Mouse (Mus musculus): Measurements from ENCODE around the gene Hoxb3. TPM values are rescaled to one million over a fixed set of nuclear protein-coding genes. Genes with fewer than 3 reads are reported as not detected.

Gene Hoxb3
- polyA plus RNA-seq, 1 experiment from 2014 or later, result 1.3 TPM

- DNase-seq (ENCODE audit: low spot score) (no peak), ATAC-seq (replicated peaks; ENCODE audit: low FRiP score) (no peak)
- Histone ChIP-seq H3K27ac (ENCODE audit: low read depth, low read length) (peak overlapping the region; percentile 83), H3K4me2 (peak overlapping the region; percentile 69), H3K36me3 (ENCODE audit: control insufficient read depth, insufficient read depth, low read length) (no peaks in the 10 kb centered on the region), H3K27me3 (replicated peaks; ENCODE audit: control insufficient read depth, insufficient read depth, low read length) (peaks cover 96% of the 10 kb centered on the region), H3K4me1 (replicated peaks; ENCODE audit: control insufficient read depth, insufficient read depth, low read length) (0 out of 2 replicates have a peak, but pooled peaks cover under 1% of the 10 kb centered on the region), H3K4me3 (ENCODE audit: low read depth, low read length) (peak overlapping the region; percentile 51), H3K9ac (ENCODE audit: low read depth, low read length) (peak overlapping the region; percentile 67), H3K9me3 (ENCODE audit: control insufficient read depth, low read length) (no peaks in the 10 kb centered on the region)
- under 1% methylated on average over 28 of the region's 34 CpGs for WGBS
These were observed 3.8 kb upstream of the Hoxb3 start for GRCm38 (mm10) chr11:96319071-96319902.

GRCm38 (mm10) chr11:96319910-96320309 is 3.2 kb upstream of the Hoxb3 start:
- WGBS, result under 1% methylated on average over 29 of the region's 29 CpGs
- H3K4me1 ChIP-seq (replicated peaks; ENCODE audit: control insufficient read depth, insufficient read depth, low read length), result no peaks in the 10 kb centered on the region; the same call in 1 of the 2 replicates
- no peaks in the 10 kb centered on the region for H3K36me3 ChIP-seq (ENCODE audit: control insufficient read depth, insufficient read depth, low read length)
- peak overlapping the region; percentile 69 for H3K4me2 ChIP-seq
- peaks cover 96% of the 10 kb centered on the region for H3K27me3 ChIP-seq (replicated peaks; ENCODE audit: control insufficient read depth, insufficient read depth, low read length)
- H3K9me3 ChIP-seq (ENCODE audit: control insufficient read depth, low read length), result no peaks in the 10 kb centered on the region
- H3K4me3 ChIP-seq (ENCODE audit: low read depth, low read length), result peak overlapping the region; percentile 51
- H3K9ac ChIP-seq (ENCODE audit: low read depth, low read length), result peak overlapping the region; percentile 64
- ATAC-seq (replicated peaks; ENCODE audit: low FRiP score) (no peak), DNase-seq (ENCODE audit: low spot score) (no peak)
- peak overlapping the region; percentile 83 for H3K27ac ChIP-seq (ENCODE audit: low read depth, low read length)

- Histone ChIP-seq H3K36me3 (ENCODE audit: control insufficient read depth, insufficient read depth, low read length) (no peaks in the 10 kb centered on the region), H3K4me2 (peak overlapping the region; percentile 69), H3K4me3 (ENCODE audit: low read depth, low read length) (peak overlapping the region; percentile 51), H3K4me1 (replicated peaks; ENCODE audit: control insufficient read depth, insufficient read depth, low read length) (no peaks in the 10 kb centered on the region; the same call in 1 of the 2 replicates), H3K9ac (ENCODE audit: low read depth, low read length) (peak overlapping the region; percentile 62), H3K27ac (ENCODE audit: low read depth, low read length) (peak overlapping the region; percentile 83), H3K9me3 (ENCODE audit: control insufficient read depth, low read length) (no peaks in the 10 kb centered on the region), H3K27me3 (replicated peaks; ENCODE audit: control insufficient read depth, insufficient read depth, low read length) (peaks cover 96% of the 10 kb centered on the region)
- ATAC-seq (replicated peaks; ENCODE audit: low FRiP score) (no peak), DNase-seq (ENCODE audit: low spot score) (no peak)
- 15% methylated on average over 17 of the region's 17 CpGs for WGBS
These were observed 2.4 kb upstream of the Hoxb3 start for GRCm38 (mm10) chr11:96320688-96321087.

- Histone ChIP-seq H3K9me3 (ENCODE audit: control insufficient read depth, low read length) (no peaks in the 10 kb centered on the region), H3K9ac (ENCODE audit: low read depth, low read length) (peak overlapping the region; percentile 37; the same call in 1 of the 2 replicates), H3K4me3 (ENCODE audit: low read depth, low read length) (0 out of 2 replicates have a peak overlapping the region, but pooled peaks have one; percentile 5), H3K4me1 (replicated peaks; ENCODE audit: control insufficient read depth, insufficient read depth, low read length) (peaks cover 4% of the 10 kb centered on the region; the same call in 1 of the 2 replicates), H3K27me3 (replicated peaks; ENCODE audit: control insufficient read depth, insufficient read depth, low read length) (peaks cover 96% of the 10 kb centered on the region), H3K4me2 (peak overlapping the region; percentile 52), H3K27ac (ENCODE audit: low read depth, low read length) (peak overlapping the region; percentile 24; the same call in 1 of the 2 replicates), H3K36me3 (ENCODE audit: control insufficient read depth, insufficient read depth, low read length) (no peaks in the 10 kb centered on the region)
- ATAC-seq (replicated peaks; ENCODE audit: low FRiP score) (no peak), DNase-seq (ENCODE audit: low spot score) (no peak)
- WGBS, result 45% methylated on average over 5 of the region's 5 CpGs
These were observed 1.3 kb upstream of the Hoxb3 start for GRCm38 (mm10) chr11:96321846-96322245.

GRCm38 (mm10) chr11:96322738-96323137 is 388 bp upstream of the Hoxb3 start:
- H3K4me1 ChIP-seq (replicated peaks; ENCODE audit: control insufficient read depth, insufficient read depth, low read length), result peaks cover 4% of the 10 kb centered on the region; the same call in 1 of the 2 replicates
- WGBS, result 30% methylated on average over 6 of the region's 6 CpGs
- no peaks in the 10 kb centered on the region for H3K9me3 ChIP-seq (ENCODE audit: control insufficient read depth, low read length)
- H3K36me3 ChIP-seq (ENCODE audit: control insufficient read depth, insufficient read depth, low read length), result no peaks in the 10 kb centered on the region
- DNase-seq (ENCODE audit: low spot score), result no peak
- peak overlapping the region; percentile 52 for H3K4me2 ChIP-seq
- H3K27ac ChIP-seq (ENCODE audit: low read depth, low read length), result peak overlapping the region; percentile 36; the same call in 1 of the 2 replicates
- H3K4me3 ChIP-seq (ENCODE audit: low read depth, low read length), result 0 out of 2 replicates have a peak overlapping the region, but pooled peaks have one; percentile 11
- peaks cover 96% of the 10 kb centered on the region for H3K27me3 ChIP-seq (replicated peaks; ENCODE audit: control insufficient read depth, insufficient read depth, low read length)
- ATAC-seq (replicated peaks; ENCODE audit: low FRiP score), result no peak
- 0 out of 2 replicates have a peak overlapping the region, but pooled peaks have one; percentile 41 for H3K9ac ChIP-seq (ENCODE audit: low read depth, low read length)

- 10% methylated on average over 5 of the region's 5 CpGs for WGBS
These were observed 999 bp downstream of the Hoxb3 start for GRCm38 (mm10) chr11:96324125-96324524.

GRCm38 (mm10) chr11:96324965-96325364 is 1.8 kb downstream of the Hoxb3 start:
- H3K4me1 ChIP-seq (replicated peaks; ENCODE audit: control insufficient read depth, insufficient read depth, low read length), result peaks cover 4% of the 10 kb centered on the region; the same call in 1 of the 2 replicates
- no peaks in the 10 kb centered on the region for H3K9me3 ChIP-seq (ENCODE audit: control insufficient read depth, low read length)
- H3K4me2 ChIP-seq, result peak overlapping the region; percentile 52
- no peak for DNase-seq (ENCODE audit: low spot score)
- peaks cover 96% of the 10 kb centered on the region for H3K27me3 ChIP-seq (replicated peaks; ENCODE audit: control insufficient read depth, insufficient read depth, low read length)
- peak overlapping the region; percentile 52 for H3K9ac ChIP-seq (ENCODE audit: low read depth, low read length)
- no peaks in the 10 kb centered on the region for H3K36me3 ChIP-seq (ENCODE audit: control insufficient read depth, insufficient read depth, low read length)
- peak overlapping the region; percentile 55 for H3K27ac ChIP-seq (ENCODE audit: low read depth, low read length)
- ATAC-seq (replicated peaks; ENCODE audit: low FRiP score), result no peak
- peak overlapping the region; percentile 22; the same call in 1 of the 2 replicates for H3K4me3 ChIP-seq (ENCODE audit: low read depth, low read length)
- WGBS, result 12% methylated on average over 8 of the region's 8 CpGs

More at GRCm38 (mm10) chr11:96324125-96324524, 999 bp downstream of the Hoxb3 start:
- Histone ChIP-seq H3K36me3 (ENCODE audit: control insufficient read depth, insufficient read depth, low read length) (no peaks in the 10 kb centered on the region), H3K27ac (ENCODE audit: low read depth, low read length) (peak overlapping the region; percentile 55; the same call in 1 of the 2 replicates), H3K27me3 (replicated peaks; ENCODE audit: control insufficient read depth, insufficient read depth, low read length) (peaks cover 96% of the 10 kb centered on the region), H3K4me1 (replicated peaks; ENCODE audit: control insufficient read depth, insufficient read depth, low read length) (peaks cover 4% of the 10 kb centered on the region; the same call in 1 of the 2 replicates), H3K4me2 (peak overlapping the region; percentile 52), H3K9me3 (ENCODE audit: control insufficient read depth, low read length) (no peaks in the 10 kb centered on the region), H3K9ac (ENCODE audit: low read depth, low read length) (peak overlapping the region; percentile 52; the same call in 1 of the 2 replicates), H3K4me3 (ENCODE audit: low read depth, low read length) (peak overlapping the region; percentile 27)
- DNase-seq (ENCODE audit: low spot score) (no peak), ATAC-seq (replicated peaks; ENCODE audit: low FRiP score) (no peak)

- Histone ChIP-seq H3K4me1 (replicated peaks; ENCODE audit: control insufficient read depth, insufficient read depth, low read length) (peaks cover 4% of the 10 kb centered on the region; the same call in 1 of the 2 replicates), H3K4me2 (peak overlapping the region; percentile 52), H3K9me3 (ENCODE audit: control insufficient read depth, low read length) (no peaks in the 10 kb centered on the region), H3K27ac (ENCODE audit: low read depth, low read length) (peak overlapping the region; percentile 10), H3K9ac (ENCODE audit: low read depth, low read length) (peak overlapping the region; percentile 52), H3K36me3 (ENCODE audit: control insufficient read depth, insufficient read depth, low read length) (no peaks in the 10 kb centered on the region), H3K4me3 (ENCODE audit: low read depth, low read length) (peak overlapping the region; percentile 22), H3K27me3 (replicated peaks; ENCODE audit: control insufficient read depth, insufficient read depth, low read length) (peaks cover 97% of the 10 kb centered on the region)
- WGBS, result 30% methylated on average over 22 of the region's 22 CpGs
- ATAC-seq (replicated peaks; ENCODE audit: low FRiP score), result no peak
- DNase-seq (ENCODE audit: low spot score), result no peak
These were observed 2.7 kb downstream of the Hoxb3 start for GRCm38 (mm10) chr11:96325747-96326212.
